Mouse (Mus musculus) heart, postnatal 0 days (tissue): Measurements from ENCODE around the gene Atg101. TPM values are rescaled to one million over a fixed set of nuclear protein-coding genes. Genes with fewer than 3 reads are reported as not detected.
A peak's percentile ranks its signal among the peaks of the same experiment; 100 is the strongest.

ENCODE experiments used
- ATAC-seq: fragments of 200-750 bp; cut with Nextera tagmentation; 2 replicates; pipeline ENCODE4 v1.8.0; 2017; ENCODE audit warnings: low read depth, moderate number of reproducible peaks, moderate library complexity; ENCODE audit not compliant: insufficient read depth
- DNase-seq: peaks from one replicate; pipeline ENCODE4 v3.0.0-alpha.2; 2016; ENCODE audit warnings: low spot score
- H3K27ac ChIP-seq: fragments of 300-500 bp; sonication (generic); 2 replicates; pipeline ENCODE4 v1.5.1; 2014; ENCODE audit warnings: low read depth, mild to moderate bottlenecking
- H3K27me3 ChIP-seq: fragments of 300-500 bp; sonication (generic); 2 replicates; pipeline ENCODE4 v1.6.1; 2014; ENCODE audit warnings: low read length, mixed read lengths; ENCODE audit not compliant: control insufficient read depth, insufficient read depth
- H3K36me3 ChIP-seq: fragments of 300-500 bp; sonication (generic); replicated peaks from 2 replicates; pipeline ENCODE4 v1.6.1; 2014; ENCODE audit warnings: low read length, mixed read lengths; ENCODE audit not compliant: control insufficient read depth, insufficient read depth
- H3K4me1 ChIP-seq: fragments of 300-500 bp; sonication (generic); 2 replicates; pipeline ENCODE4 v1.6.1; 2014; ENCODE audit warnings: antibody characterized with exemption; ENCODE audit not compliant: control insufficient read depth, insufficient read depth
- H3K4me2 ChIP-seq: fragments of 300-500 bp; sonication (generic); 2 replicates; pipeline ENCODE4 v1.6.1; 2014; ENCODE audit warnings: low read depth, mild to moderate bottlenecking, low read length, moderate library complexity
- H3K4me3 ChIP-seq: fragments of 300-500 bp; sonication (generic); 2 replicates; pipeline ENCODE4 v1.5.1; 2014; ENCODE audit warnings: low read depth, low read length
- H3K9ac ChIP-seq: fragments of 300-500 bp; sonication (generic); replicated peaks from 2 replicates; pipeline ENCODE4 v1.6.1; 2014; ENCODE audit warnings: low read depth, low read length, mixed read lengths
- H3K9me3 ChIP-seq: fragments of 300-500 bp; sonication (generic); replicated peaks from 2 replicates; pipeline ENCODE4 v1.6.1; 2016; ENCODE audit warnings: low read length; ENCODE audit not compliant: control insufficient read depth
- CTCF ChIP-seq: IDR thresholded peaks from 2 replicates; pipeline ENCODE4 v1.5.1; 2016; ENCODE audit warnings: antibody characterized with exemption, control low read depth, low read depth
- EP300 ChIP-seq: IDR thresholded peaks from 2 replicates; pipeline ENCODE4 v1.6.1; 2016; ENCODE audit warnings: antibody characterized with exemption, low read depth
- WGBS: fragments of 180-500 bp; shearing (Covaris S2); extraction: QIAGEN DNeasy Blood & Tissue Kit; methylation state at CpG from one replicate; pipeline ENCODE4 v1.1.7; 2014; 5-methylcytosine and 5-hydroxymethylcytosine counted together
- polyA plus RNA-seq: library from polyadenylated mRNA; unstranded; fragments of >200 nt; fragmentation: Nextera tagmentation; extraction: Ambion mirVana; gene quantifications from 2 replicates; pipeline ENCODE4 v1.2.1, GENCODE M21; 2015
- total RNA-seq: library from RNA; depleted of rRNA; stranded (reverse); fragments of >200 nt; gene quantifications from 2 replicates; pipeline ENCODE4 v1.2.3, GENCODE M21; 2014; ENCODE audit warnings: low replicate concordance; rRNA removed

Gene Atg101
- 43.7 and 61.6 TPM in 2 replicates for total RNA-seq
- polyA plus RNA-seq, result 48.6 and 53.4 TPM in 2 replicates

DNA sequence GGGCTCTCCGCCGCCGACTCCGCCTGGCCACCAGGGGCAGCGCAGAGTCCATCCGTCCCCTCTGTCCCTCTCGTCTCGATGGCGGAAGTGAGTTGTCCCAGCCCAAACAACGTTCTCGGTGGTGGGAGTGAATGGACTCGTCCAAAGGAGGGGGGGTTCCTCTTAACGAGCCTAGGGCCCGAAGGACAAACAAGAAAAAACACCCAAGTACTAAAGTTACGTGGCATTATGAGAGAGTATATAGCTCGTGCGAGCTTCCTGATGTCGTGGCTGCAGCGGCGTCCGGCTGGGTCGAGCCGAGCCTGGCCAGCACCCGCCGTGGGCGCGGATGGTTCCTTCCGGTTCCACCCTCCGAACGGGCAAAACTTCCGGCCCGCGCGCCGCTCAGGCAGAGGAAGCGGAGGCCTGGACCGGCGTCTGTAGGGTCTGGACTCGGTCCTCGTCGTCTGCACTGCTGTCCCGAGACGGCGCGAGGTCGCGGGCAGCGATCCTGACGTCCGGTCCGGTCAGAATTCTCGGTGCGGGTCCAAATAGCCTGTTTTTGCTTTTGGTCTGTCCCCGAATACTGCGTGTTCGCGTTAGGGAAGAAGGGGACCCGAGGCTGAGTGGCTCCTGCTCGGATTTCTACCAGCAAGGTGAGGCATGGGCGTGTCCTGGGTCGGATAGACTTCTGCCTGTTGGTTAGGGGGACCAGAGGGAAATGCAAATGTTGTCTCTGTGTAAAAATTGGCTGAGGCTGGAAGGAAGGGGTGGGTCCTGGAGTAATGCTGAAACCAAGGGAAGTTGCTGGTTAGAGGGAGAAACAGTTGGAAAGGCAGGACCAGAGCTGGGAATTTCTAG, at the start of gene Atg101:
Gene Atg101 (plus strand): TSS at position 362 of the 840 bp plus-strand sequence.
- peak; percentile 94 for TF ChIP-seq CTCF
- peak; percentile 92 for TF ChIP-seq EP300
- peaks cover 17% of the 10 kb centered on the region for H3K4me1 ChIP-seq
- DNase-seq (peak; percentile 88), ATAC-seq (peak; percentile 93)
- H3K27me3 ChIP-seq, result no peaks in the 10 kb centered on the region
- H3K4me2 ChIP-seq, result peak within 1 kb of the TSS; percentile 90
- H3K4me3 ChIP-seq, result peak within 1 kb of the TSS; percentile 95
- WGBS, result 0% methylated on average over 57 of the region's 61 CpGs
- no peaks in the 10 kb centered on the region for H3K9me3 ChIP-seq
- peak within 1 kb of the TSS; percentile 85 for H3K27ac ChIP-seq
- peak within 1 kb of the TSS; percentile 96 for H3K9ac ChIP-seq
- H3K36me3 ChIP-seq, result peaks cover 29% of the 10 kb centered on the region

DNA sequence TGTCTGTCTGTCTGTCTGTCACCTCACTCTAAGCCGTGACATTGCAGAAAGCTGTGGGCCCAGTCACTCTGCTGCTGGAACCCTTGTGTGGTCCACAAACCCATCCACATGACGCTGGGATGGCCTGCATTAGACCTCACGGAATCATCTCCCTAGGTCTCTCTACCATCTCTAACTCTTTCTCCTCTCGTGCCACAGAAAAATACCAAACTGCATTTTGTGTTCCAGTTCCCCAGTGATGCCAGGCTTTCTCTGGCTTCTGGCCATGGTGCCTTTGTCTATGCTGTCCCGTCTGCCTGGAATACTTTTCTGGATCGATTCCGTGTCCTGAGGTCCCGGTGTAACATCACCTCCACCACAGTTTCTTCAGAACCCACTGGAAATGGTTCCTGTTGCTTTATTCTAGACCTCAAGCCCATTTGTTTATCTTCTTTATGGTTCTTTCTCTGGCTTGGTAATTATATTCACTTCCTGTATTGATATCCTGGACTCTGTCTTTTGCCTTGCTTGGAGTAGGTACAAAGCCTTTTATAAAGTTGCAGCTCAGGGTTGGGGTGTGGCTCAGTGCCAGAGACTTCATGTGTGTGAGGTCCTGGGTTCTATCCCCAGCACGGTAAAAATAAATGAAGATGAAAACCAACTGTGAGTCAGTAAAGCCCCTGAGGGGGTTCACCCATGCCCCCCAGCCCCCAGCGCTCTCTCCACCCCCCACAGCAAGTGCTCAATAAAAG, 49.3 kb upstream of the Atg101 start:
- TF ChIP-seq CTCF (no peak), EP300 (no peak)
- no peak overlapping the region for H3K9ac ChIP-seq
- H3K36me3 ChIP-seq, result peaks cover 22% of the 10 kb centered on the region
- H3K4me1 ChIP-seq, result peaks cover 18% of the 10 kb centered on the region
- 63% methylated on average over 10 of the region's 10 CpGs for WGBS
- no peaks in the 10 kb centered on the region for H3K9me3 ChIP-seq
- no peaks in the 10 kb centered on the region for H3K27me3 ChIP-seq
- H3K4me3 ChIP-seq, result no peak overlapping the region
- no peak overlapping the region for H3K4me2 ChIP-seq
- no peak overlapping the region; the same call in 1 of the 2 replicates for H3K27ac ChIP-seq
- ATAC-seq (no peak), DNase-seq (no peak)

DNA sequence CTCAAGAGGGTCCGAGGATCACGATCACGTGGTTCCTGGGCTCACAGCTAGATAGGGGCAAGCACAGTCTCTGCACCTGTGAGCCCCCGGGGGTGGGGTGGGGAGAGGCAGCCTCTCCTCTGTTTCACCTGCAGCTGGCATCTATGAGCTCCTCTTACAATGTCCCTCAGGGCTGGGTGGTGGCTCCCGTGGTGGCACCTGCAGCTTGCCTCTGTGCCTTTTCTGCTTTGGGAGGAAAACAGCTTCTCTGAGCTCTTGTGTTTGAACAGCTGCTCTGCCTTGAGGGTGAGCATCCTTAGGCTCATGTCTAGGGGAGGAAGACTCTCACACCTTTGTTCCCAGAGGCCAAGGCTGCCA, 48.8 kb upstream of the Atg101 start:
- WGBS, result 44% methylated on average over 5 of the region's 5 CpGs
- H3K4me1 ChIP-seq, result peaks cover 18% of the 10 kb centered on the region
- no peak overlapping the region for H3K4me3 ChIP-seq
- no peak overlapping the region for H3K4me2 ChIP-seq
- no peaks in the 10 kb centered on the region for H3K9me3 ChIP-seq
- DNase-seq, result no peak
- no peak for TF ChIP-seq CTCF
- no peak for TF ChIP-seq EP300
- peaks cover 19% of the 10 kb centered on the region for H3K36me3 ChIP-seq
- no peak overlapping the region; the same call in 1 of the 2 replicates for H3K27ac ChIP-seq
- ATAC-seq, result no peak
- no peak overlapping the region for H3K9ac ChIP-seq
- no peaks in the 10 kb centered on the region for H3K27me3 ChIP-seq

DNA sequence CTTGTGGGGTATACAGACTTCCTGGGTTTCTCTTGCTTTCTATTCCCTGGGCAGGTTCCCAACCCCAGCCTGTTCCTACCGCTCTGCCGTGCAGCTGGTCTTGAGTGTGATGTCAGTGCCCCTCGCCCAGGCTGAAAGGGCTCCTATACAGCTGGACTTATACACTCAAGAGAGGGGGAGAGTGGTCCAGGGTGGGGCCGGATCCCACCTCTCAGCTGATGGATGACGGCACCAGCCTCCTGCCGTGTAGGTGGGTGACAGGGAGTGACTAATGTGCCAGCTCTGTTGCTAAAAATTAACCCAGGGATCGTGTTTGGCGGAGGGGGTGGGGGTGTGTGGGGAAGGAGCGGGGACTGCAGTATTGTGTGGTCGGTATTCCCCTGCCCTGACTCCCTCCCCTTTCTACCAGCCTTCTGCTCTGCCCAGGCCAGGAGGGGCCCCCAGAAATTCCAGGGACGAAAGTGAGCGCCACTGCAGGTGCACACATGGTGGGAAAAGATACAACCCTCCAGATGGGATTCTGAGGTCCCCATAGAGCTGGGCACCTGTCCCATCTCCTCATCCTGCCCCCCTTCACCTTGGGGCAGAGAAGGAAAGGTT, 48.2 kb upstream of the Atg101 start:
- DNase-seq (no peak), ATAC-seq (no peak)
- 15% methylated on average over 12 of the region's 12 CpGs for WGBS
- peaks cover 18% of the 10 kb centered on the region for H3K4me1 ChIP-seq
- no peak overlapping the region for H3K9ac ChIP-seq
- no peak for TF ChIP-seq CTCF
- TF ChIP-seq EP300, result no peak
- no peak overlapping the region for H3K4me2 ChIP-seq
- peaks cover 14% of the 10 kb centered on the region for H3K36me3 ChIP-seq
- H3K9me3 ChIP-seq, result no peaks in the 10 kb centered on the region
- H3K27ac ChIP-seq, result no peak overlapping the region
- H3K4me3 ChIP-seq, result no peak overlapping the region
- no peaks in the 10 kb centered on the region for H3K27me3 ChIP-seq

DNA sequence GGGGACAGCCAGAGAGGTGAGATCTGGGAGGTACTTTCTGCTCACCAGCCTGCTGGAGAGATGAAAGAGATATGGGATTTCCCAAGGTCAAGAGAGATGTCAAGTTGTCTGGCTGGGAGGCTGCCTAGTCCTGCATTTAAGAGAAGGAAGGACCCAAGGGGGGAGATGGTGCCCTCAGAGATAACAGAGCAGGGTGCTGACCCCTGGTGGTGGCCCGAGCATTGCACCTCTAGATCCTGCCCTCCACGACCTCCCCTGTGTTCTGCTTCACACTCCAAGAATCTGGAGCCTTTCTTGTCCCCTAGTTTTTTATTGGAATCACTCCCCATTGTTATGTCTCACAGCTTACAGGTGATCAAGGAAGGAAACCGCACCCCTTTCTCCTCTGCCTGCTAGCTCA, 47.2 kb upstream of the Atg101 start:
- DNase-seq, result peak; percentile 70
- Histone ChIP-seq H3K9ac (no peak overlapping the region), H3K36me3 (0 out of 2 replicates have a peak, but pooled peaks cover 4% of the 10 kb centered on the region), H3K4me3 (no peak overlapping the region), H3K4me1 (peaks cover 24% of the 10 kb centered on the region), H3K4me2 (no peak overlapping the region), H3K27ac (no peak overlapping the region), H3K9me3 (no peaks in the 10 kb centered on the region), H3K27me3 (no peaks in the 10 kb centered on the region)
- no peak for ATAC-seq
- 5% methylated on average over 3 of the region's 3 CpGs for WGBS
- TF ChIP-seq CTCF, result peak; percentile 80
- TF ChIP-seq EP300, result no peak
